Mouse (Mus musculus): ENCODE results near the gene Gigyf1. TPM values are rescaled to one million over a fixed set of nuclear protein-coding genes. Genes with fewer than 3 reads are reported as not detected.

Gene Gigyf1
- polyA plus RNA-seq, 1 experiment = 24.4 TPM

- no peak overlapping the region for H3K4me3 ChIP-seq (ENCODE audit: insufficient read depth, low read depth, low read length)
- peaks cover 20% of the 10 kb centered on the region; the same call in 1 of the 2 replicates for H3K4me1 ChIP-seq (ENCODE audit: control insufficient read depth, insufficient read depth, low read length)
- no peak for DNase-seq
- H3K27ac ChIP-seq (ENCODE audit: insufficient read depth, low read depth, low read length) = no peak overlapping the region
- no peaks in the 10 kb centered on the region; the same call in 1 of the 2 replicates for H3K36me3 ChIP-seq (ENCODE audit: control insufficient read depth, insufficient read depth, low read length)
- TF ChIP-seq CTCF (conservative IDR thresholded peaks at IDR 0.05; ENCODE audit: insufficient read depth, insufficient read length, low read depth, low read length) (no peak), POLR2A (IDR thresholded peaks at IDR 0.05; ENCODE audit: low read depth, low read length) (no peak)
- 63% methylated on average over 3 of the region's 3 CpGs for WGBS
- H3K27me3 ChIP-seq (replicated peaks; ENCODE audit: control insufficient read depth, insufficient read depth, low read length) = no peaks in the 10 kb centered on the region
Observed at GRCm38 (mm10) chr5:137514811-137515210, 3.5 kb upstream of the Gigyf1 start.

DNA sequence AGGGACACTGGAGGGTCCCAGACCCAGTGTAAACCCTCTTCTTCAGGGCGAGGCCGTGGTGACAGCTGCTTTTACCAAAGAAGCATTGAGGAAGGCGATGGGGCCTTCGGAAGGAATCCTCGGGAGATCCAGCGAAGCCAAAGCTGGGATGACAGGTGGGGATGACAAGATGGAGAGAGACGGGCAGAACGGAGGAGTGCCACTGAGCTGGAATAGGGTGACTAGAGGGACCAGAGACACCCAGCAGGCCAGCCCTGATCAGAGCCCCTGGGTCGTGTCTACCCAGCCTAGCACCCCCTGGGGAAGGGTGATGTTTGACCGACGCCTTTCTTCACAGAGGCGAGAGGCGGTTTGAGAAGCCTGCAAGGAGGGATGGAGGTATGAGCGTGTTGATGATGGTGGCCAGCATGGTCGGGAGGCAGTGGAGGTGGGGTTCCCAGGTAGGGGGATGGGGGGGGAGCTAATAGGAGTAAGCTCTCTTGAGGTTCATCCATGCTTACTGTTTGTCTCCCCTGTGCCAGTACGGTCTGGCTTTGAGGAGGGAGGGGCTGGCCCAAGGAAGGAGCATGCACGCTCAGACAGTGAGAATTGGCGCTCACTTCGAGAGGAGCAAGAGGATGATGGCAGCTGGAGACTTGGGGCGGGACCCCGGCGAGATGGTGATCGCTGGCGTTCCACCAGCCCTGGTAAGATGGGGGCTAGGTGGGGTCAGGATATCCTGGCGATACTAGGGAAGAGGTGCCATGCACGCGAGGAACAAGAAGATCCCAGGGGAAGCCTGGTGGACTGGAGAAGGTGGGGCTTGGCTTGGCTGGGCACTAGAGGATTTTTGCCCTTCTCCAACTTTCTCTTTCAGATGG, 1.6 kb downstream of the Gigyf1 start:
- no peak for TF ChIP-seq CTCF (conservative IDR thresholded peaks at IDR 0.05; ENCODE audit: insufficient read depth, insufficient read length, low read depth, low read length)
- TF ChIP-seq POLR2A (IDR thresholded peaks at IDR 0.05; ENCODE audit: low read depth, low read length) = no peak
- no peak overlapping the region for H3K27ac ChIP-seq (ENCODE audit: insufficient read depth, low read depth, low read length)
- 88% methylated on average over 27 of the region's 27 CpGs for WGBS
- no peaks in the 10 kb centered on the region for H3K27me3 ChIP-seq (replicated peaks; ENCODE audit: control insufficient read depth, insufficient read depth, low read length)
- DNase-seq = no peak
- H3K36me3 ChIP-seq (ENCODE audit: control insufficient read depth, insufficient read depth, low read length) = peaks cover 4% of the 10 kb centered on the region
- H3K4me1 ChIP-seq (ENCODE audit: control insufficient read depth, insufficient read depth, low read length) = 0 out of 2 replicates have a peak, but pooled peaks cover 4% of the 10 kb centered on the region
- no peak overlapping the region for H3K4me3 ChIP-seq (ENCODE audit: insufficient read depth, low read depth, low read length)

- no peak for DNase-seq
- Histone ChIP-seq H3K36me3 (ENCODE audit: control insufficient read depth, insufficient read depth, low read length) (peaks cover 8% of the 10 kb centered on the region), H3K27ac (ENCODE audit: insufficient read depth, low read depth, low read length) (no peak overlapping the region), H3K4me1 (ENCODE audit: control insufficient read depth, insufficient read depth, low read length) (no peaks in the 10 kb centered on the region), H3K4me3 (ENCODE audit: insufficient read depth, low read depth, low read length) (no peak overlapping the region), H3K27me3 (replicated peaks; ENCODE audit: control insufficient read depth, insufficient read depth, low read length) (no peaks in the 10 kb centered on the region)
- TF ChIP-seq CTCF (conservative IDR thresholded peaks at IDR 0.05; ENCODE audit: insufficient read depth, insufficient read length, low read depth, low read length) (no peak), POLR2A (IDR thresholded peaks at IDR 0.05; ENCODE audit: low read depth, low read length) (no peak)
- 76% methylated on average over 9 of the region's 9 CpGs for WGBS
Observed at GRCm38 (mm10) chr5:137521861-137522260, 3.5 kb downstream of the Gigyf1 start.

- H3K36me3 ChIP-seq (ENCODE audit: control insufficient read depth, insufficient read depth, low read length) = peaks cover 8% of the 10 kb centered on the region
- H3K4me3 ChIP-seq (ENCODE audit: insufficient read depth, low read depth, low read length) = no peak overlapping the region
- no peak overlapping the region for H3K27ac ChIP-seq (ENCODE audit: insufficient read depth, low read depth, low read length)
- H3K4me1 ChIP-seq (ENCODE audit: control insufficient read depth, insufficient read depth, low read length) = no peaks in the 10 kb centered on the region
- no peaks in the 10 kb centered on the region for H3K27me3 ChIP-seq (replicated peaks; ENCODE audit: control insufficient read depth, insufficient read depth, low read length)
- WGBS = 60% methylated on average over 11 of the region's 11 CpGs
- TF ChIP-seq POLR2A (IDR thresholded peaks at IDR 0.05; ENCODE audit: low read depth, low read length) (no peak), CTCF (conservative IDR thresholded peaks at IDR 0.05; ENCODE audit: insufficient read depth, insufficient read length, low read depth, low read length) (no peak)
- no peak for DNase-seq
Observed at GRCm38 (mm10) chr5:137522711-137523110, 4.4 kb downstream of the Gigyf1 start.

DNA sequence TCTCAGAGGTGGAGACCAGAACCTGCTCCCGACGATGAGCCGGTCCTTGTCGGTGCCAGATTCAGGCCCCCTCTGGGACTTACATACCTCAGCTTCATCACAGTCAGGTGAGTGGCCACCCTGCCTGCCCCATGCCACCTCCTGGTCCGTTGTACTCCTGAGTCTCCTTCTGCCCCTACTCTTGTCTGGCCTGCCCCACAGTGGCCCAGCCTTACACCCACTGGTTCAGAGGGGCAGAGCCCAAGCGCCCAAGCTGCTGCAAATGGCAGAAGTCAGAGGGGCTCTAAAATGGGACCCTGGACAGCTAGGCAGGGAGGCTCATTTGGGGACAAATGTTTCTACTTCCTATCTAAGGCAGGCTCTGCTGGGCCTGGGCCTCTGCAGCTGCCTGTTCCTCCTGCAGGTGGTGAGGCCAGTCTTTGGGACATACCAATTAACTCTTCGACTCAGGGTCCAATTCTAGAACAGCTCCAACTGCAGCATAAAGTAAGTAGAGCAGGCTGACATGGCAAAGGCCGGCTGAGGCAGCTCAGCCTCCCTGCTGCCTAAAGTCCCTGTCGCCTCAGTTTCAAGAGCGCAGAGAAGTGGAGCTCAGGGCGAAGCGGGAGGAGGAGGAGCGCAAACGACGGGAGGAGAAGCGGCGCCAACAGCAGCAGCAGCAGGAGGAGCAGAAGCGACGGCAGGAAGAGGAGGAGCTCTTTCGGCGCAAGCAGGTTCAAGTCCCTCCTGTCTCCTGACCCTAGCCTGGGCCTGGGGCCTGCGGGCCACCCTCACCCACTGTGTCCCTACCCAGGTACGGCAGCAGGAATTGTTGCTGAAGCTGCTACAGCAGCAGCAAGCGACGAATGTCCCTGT, 5.3 kb downstream of the Gigyf1 start:
- Histone ChIP-seq H3K27ac (ENCODE audit: insufficient read depth, low read depth, low read length) (no peak overlapping the region), H3K4me1 (ENCODE audit: control insufficient read depth, insufficient read depth, low read length) (no peaks in the 10 kb centered on the region), H3K36me3 (ENCODE audit: control insufficient read depth, insufficient read depth, low read length) (peaks cover 8% of the 10 kb centered on the region), H3K4me3 (ENCODE audit: insufficient read depth, low read depth, low read length) (no peak overlapping the region), H3K27me3 (replicated peaks; ENCODE audit: control insufficient read depth, insufficient read depth, low read length) (no peaks in the 10 kb centered on the region)
- no peak for TF ChIP-seq CTCF (conservative IDR thresholded peaks at IDR 0.05; ENCODE audit: insufficient read depth, insufficient read length, low read depth, low read length)
- TF ChIP-seq POLR2A (IDR thresholded peaks at IDR 0.05; ENCODE audit: low read depth, low read length) = no peak
- 82% methylated on average over 25 of the region's 25 CpGs for whole genome bisulfite sequencing
- no peak for DNase-seq

- WGBS = 86% methylated on average over 8 of the region's 8 CpGs
- H3K27me3 ChIP-seq (replicated peaks; ENCODE audit: control insufficient read depth, insufficient read depth, low read length) = no peaks in the 10 kb centered on the region
Observed at GRCm38 (mm10) chr5:137524251-137524515, 5.8 kb downstream of the Gigyf1 start.

GRCm38 (mm10) chr5:137524671-137525070, 6.3 kb downstream of the Gigyf1 start:
- peaks cover 11% of the 10 kb centered on the region for H3K36me3 ChIP-seq (ENCODE audit: control insufficient read depth, insufficient read depth, low read length)
- WGBS = 83% methylated on average over 13 of the region's 13 CpGs

More at GRCm38 (mm10) chr5:137524251-137524515, 5.8 kb downstream of the Gigyf1 start:
- Histone ChIP-seq H3K4me1 (ENCODE audit: control insufficient read depth, insufficient read depth, low read length) (no peaks in the 10 kb centered on the region), H3K27ac (ENCODE audit: insufficient read depth, low read depth, low read length) (no peak overlapping the region), H3K36me3 (ENCODE audit: control insufficient read depth, insufficient read depth, low read length) (peaks cover 11% of the 10 kb centered on the region), H3K4me3 (ENCODE audit: insufficient read depth, low read depth, low read length) (no peak overlapping the region)
- TF ChIP-seq CTCF (conservative IDR thresholded peaks at IDR 0.05; ENCODE audit: insufficient read depth, insufficient read length, low read depth, low read length) (no peak), POLR2A (IDR thresholded peaks at IDR 0.05; ENCODE audit: low read depth, low read length) (no peak)
- DNase-seq = no peak

More at GRCm38 (mm10) chr5:137524671-137525070, 6.3 kb downstream of the Gigyf1 start:
- Histone ChIP-seq H3K4me3 (ENCODE audit: insufficient read depth, low read depth, low read length) (no peak overlapping the region), H3K27ac (ENCODE audit: insufficient read depth, low read depth, low read length) (no peak overlapping the region), H3K4me1 (ENCODE audit: control insufficient read depth, insufficient read depth, low read length) (no peaks in the 10 kb centered on the region), H3K27me3 (replicated peaks; ENCODE audit: control insufficient read depth, insufficient read depth, low read length) (no peaks in the 10 kb centered on the region)
- TF ChIP-seq CTCF (conservative IDR thresholded peaks at IDR 0.05; ENCODE audit: insufficient read depth, insufficient read length, low read depth, low read length) (no peak), POLR2A (IDR thresholded peaks at IDR 0.05; ENCODE audit: low read depth, low read length) (no peak)
- no peak for DNase-seq

Measured in kidney, adult 2 months (tissue).